Mouse (Mus musculus): ENCODE results near the gene Krt31. TPM values are rescaled to one million over a fixed set of nuclear protein-coding genes. Genes with fewer than 3 reads are reported as not detected.

Gene Krt31
- total RNA-seq (2021): not detected
- long read RNA-seq, experiment 1: 0 reads
- long read RNA-seq, experiment 2: 0 reads

DNA sequence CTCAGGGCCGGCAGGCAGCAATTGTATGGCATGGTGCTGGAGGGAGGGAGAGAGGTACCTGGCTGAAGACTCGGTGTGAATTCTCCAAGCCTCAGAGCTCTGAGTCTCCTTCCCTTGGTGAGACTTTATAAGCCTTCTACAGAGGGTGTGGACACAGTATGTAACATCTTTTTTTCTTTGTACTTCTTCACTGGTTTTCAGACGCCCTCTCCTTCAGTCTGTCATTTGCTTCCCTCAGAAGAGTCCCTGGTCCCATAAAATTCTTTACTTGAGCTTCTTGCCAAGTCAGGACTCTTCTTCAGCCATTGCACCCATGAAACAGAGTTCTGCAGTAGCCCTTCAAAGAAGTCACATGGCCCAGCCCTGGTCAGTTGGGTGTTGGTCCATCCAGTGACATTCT is at the start of gene Krt31:
TSS of gene Krt31 (minus strand) at position 101 of the 400 bp plus-strand sequence.
- TF ChIP-seq CTCF (IDR thresholded peaks at IDR 0.05): no peak
- no peak within 1 kb of the TSS for H3K27ac ChIP-seq
- DNase-seq: no peak
- intact Hi-C loops (cut with DNase I): no loop called here
- H3K4me3 ChIP-seq: no peak within 1 kb of the TSS

DNA sequence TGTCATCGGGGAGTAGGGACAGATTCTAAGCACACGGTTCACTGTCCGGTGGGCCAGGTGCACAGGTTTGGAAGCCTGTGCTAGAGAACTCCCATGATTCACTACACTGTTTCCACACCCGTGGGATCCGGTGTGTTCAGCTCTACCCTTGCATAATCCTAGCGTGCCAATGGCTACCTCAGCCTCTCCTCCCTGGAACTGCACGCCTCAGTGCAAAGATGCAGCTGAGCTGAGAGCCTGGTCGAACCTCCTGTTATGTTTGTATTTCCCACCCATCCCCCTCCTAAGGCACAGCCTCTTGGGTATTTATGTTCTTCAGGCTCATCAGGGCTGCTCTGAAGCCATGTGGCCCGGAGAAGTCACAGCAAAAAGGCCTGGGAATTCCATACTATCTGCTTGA is 47.5 kb upstream of the Krt31 start:
- no peak overlapping the region for H3K27ac ChIP-seq
- no peak for DNase-seq
- TF ChIP-seq CTCF (IDR thresholded peaks at IDR 0.05): no peak
- no peak overlapping the region for H3K4me3 ChIP-seq
- intact Hi-C loops (cut with DNase I): no loop called here

DNA sequence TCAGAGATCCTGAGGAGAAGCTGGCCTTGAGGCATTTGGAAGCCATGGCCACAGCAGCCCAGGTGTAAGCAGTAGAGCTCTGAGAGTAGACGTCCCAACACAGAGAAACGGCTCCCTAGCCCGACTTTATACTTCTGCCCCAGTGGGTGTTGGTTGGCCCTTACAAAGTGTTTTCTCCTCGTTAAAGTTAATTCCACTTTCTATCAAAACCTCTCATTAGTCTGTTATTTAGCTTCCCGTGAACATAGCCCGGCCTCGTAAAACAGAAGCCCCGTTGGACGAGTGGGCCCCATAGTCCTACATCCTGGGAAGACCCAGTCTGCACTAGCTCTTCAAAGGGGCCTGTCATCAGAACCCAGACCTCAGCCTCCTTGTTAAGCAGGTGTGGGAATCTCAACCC is 45.8 kb upstream of the Krt31 start, which contains the start of gene Krt35:
TSS of gene Krt35 (minus strand) at position 101 of the 400 bp plus-strand sequence.
- Histone ChIP-seq H3K27ac (no peak within 1 kb of the TSS), H3K4me3 (no peak within 1 kb of the TSS)
- no peak for DNase-seq
- intact Hi-C loops (cut with DNase I): no loop called here
- no peak for TF ChIP-seq CTCF (IDR thresholded peaks at IDR 0.05)

- DNase-seq: no peak
- intact Hi-C loops (cut with DNase I): no loop called here
- no peak for TF ChIP-seq CTCF (IDR thresholded peaks at IDR 0.05)
- Histone ChIP-seq H3K27ac (no peak overlapping the region), H3K4me3 (no peak overlapping the region)
Observed at GRCm38 (mm10) chr11:100088378-100089025, 38.2 kb upstream of the Krt31 start.

GRCm38 (mm10) chr11:100087861-100088260 is 37.5 kb upstream of the Krt31 start, which contains the start of gene Krt32:
Gene Krt32, minus strand, starts transcription at chr11:100088226.
- Histone ChIP-seq H3K27ac (no peak within 1 kb of the TSS), H3K4me3 (no peak within 1 kb of the TSS)
- no peak for DNase-seq
- intact Hi-C loops (cut with DNase I): no loop called here
- no peak for TF ChIP-seq CTCF (IDR thresholded peaks at IDR 0.05)

DNA sequence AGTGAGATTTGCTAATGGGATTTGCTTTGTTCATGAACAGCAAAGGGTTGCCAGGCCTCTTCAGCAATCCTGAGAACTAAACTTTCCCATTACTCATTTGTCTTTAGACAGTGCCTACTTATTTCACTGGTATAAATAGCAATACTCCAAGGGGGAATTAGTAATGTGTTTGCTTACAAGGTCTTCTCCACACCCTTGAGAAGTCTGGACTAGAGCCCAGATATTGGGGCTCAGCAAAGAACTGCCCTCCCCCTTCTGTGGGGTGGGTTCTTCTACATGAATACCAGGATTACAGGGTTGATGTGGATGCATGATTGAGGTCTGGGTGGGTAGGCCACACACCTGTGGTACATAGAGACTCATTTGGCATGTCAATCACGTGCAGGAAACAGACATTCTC is 23.5 kb upstream of the Krt31 start:
- intact Hi-C loops (cut with DNase I): no loop called here
- H3K27ac ChIP-seq: no peak overlapping the region
- H3K4me3 ChIP-seq: no peak overlapping the region
- TF ChIP-seq CTCF (IDR thresholded peaks at IDR 0.05): no peak
- no peak for DNase-seq

DNA sequence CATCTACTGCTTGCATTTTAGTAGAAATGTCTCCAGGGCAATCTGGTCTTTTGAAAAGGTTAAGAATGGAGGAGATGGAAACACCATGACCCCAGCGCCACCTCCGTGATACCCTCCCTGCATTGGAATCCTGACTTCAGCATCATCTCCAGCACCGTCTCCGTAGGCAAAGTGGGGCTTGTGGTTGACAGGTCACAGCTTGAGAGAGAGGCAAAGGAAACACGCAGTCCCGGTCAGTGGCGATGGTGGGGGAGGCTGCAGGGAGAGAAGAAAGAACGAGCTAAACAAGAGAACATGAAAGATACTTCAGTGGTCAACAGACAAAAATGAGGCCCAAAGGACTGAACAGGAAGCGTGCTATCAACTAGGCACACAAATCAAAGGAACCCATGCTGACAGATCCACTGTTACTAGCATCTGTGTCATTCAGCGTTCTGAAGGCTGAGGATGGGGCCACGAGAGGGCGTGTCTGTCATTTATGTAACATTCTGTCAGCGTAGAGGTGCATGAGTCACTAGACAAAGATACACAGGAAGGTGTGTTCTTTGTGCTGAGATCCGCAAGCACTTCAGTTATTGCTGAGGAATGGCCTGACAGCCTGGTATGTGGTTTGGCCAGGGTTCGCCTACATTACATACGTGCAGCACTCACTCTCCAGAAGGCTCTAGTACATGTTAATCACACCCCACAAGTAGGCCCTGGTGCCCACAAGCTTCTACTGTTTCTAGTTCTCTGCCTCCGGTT is 17.1 kb upstream of the Krt31 start:
- intact Hi-C loops (cut with DNase I): no loop called here
- no peak for TF ChIP-seq CTCF (IDR thresholded peaks at IDR 0.05)
- Histone ChIP-seq H3K27ac (no peak overlapping the region), H3K4me3 (no peak overlapping the region)
- DNase-seq: no peak

DNA sequence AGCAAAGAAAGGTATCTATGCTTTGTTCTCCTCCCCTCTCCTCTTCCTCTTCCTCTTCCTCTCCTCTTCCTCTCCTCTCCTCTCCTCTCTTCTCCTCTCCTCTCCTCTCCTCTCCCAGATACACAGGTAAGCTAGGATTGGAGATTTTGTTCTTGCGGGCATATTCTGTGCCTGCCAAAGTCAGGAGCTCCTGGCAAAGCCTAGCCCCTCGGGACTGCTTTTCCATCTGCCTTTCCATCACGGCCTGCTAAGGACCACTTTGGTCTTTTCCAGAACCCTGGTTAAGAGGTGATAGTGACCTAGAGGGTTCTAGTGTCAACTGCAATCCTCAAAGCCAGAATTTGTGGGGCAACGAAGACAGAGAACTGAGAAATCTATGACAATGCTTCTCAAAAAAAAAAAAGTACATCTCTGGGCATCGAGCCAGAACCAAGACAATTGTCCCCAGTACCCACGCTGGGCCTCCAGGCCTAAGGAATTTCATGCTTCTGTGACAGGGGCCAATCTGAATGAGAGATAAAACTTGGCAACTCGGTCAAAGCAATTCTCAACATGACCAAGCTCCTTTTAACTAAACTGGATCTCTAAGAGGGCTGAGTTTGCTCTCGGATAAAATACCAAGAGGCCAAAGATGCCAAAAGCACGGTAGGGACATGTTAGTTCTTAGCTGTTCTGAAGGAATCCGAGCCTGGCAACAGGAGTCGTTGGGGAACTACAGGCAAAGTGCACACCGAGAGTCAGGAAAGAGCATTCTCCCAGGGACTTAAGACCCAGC is 16.1 kb upstream of the Krt31 start:
- no peak for DNase-seq
- intact Hi-C loops (cut with DNase I): no loop called here
- H3K27ac ChIP-seq: no peak overlapping the region
- no peak overlapping the region for H3K4me3 ChIP-seq
- no peak for TF ChIP-seq CTCF (IDR thresholded peaks at IDR 0.05)

DNA sequence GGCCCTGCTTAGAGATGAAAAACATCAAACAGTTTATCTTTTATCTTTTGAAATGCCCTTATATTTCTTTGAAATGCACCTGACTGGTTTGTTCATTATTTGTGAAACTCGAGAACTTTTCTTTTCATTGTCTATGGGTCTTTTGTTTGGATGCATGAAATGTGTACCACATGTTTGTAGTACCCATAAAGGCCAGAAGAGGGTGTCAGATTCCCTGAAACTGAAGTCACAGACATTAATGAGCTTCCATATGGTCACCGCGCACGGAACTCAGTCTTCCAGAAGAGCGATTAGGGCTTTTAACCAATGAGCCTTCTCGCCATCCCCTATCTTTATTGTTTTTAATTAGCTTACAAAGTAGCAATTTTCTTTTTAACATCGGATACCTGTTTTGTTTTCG is 8.5 kb upstream of the Krt31 start:
- intact Hi-C loops (cut with DNase I): no loop called here

DNA sequence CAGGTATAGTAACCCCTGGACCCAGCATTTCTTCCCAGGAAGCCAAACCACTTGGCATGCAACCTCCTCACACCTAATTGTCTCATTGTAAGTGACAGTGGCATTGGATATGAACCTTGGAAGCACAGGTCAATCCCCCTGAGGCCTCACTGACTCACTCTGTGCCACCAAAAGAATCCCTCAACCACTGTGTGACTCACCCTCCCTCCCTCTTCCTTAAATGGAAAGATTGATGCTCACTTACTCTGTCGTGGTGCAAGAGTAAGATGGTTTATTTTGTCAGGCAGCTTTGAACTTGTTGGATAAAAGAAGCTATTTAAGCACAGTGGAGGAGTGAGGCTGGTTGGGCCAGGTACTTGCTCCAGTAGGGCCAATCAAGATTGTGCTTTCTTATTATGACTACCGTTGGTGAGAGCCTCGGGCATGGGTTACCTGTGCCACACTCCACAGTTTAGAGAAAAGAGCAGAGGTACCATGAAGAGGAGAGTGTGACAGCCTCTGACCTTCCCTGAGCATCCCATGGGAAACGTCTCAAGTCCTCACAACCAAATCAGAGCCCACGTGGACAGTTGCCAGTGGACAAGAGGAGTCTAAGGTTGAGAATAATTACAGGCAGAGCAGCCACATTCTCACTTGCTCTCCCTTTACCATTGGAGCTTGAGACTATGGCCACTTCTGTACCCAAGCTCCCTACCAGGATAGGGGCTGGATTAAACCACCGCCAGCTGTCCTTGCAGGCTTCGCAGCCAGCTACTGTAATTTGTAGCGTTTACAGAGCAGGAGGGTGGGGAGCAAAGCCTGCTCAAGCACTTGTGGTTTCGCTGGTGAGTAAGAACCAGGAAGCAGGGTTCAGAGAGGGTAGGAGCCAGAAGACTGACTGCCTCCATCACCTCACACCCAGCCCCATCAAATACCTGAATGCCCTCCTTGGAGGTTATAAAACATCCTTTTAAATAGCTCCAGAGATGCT is 5.6 kb upstream of the Krt31 start:
- no peak for DNase-seq
- intact Hi-C loops (cut with DNase I): no loop called here
- Histone ChIP-seq H3K4me3 (no peak overlapping the region), H3K27ac (no peak overlapping the region)
- no peak for TF ChIP-seq CTCF (IDR thresholded peaks at IDR 0.05)

More for the DNA sequence above, 8.5 kb upstream of the Krt31 start:
- no peak; the same call in 1 of the 2 replicates for TF ChIP-seq CTCF (IDR thresholded peaks at IDR 0.05)
- no peak for DNase-seq
- H3K27ac ChIP-seq: no peak overlapping the region
- no peak overlapping the region for H3K4me3 ChIP-seq

- Histone ChIP-seq H3K27ac (no peak overlapping the region), H3K4me3 (no peak overlapping the region)
- DNase-seq: no peak
- no peak for TF ChIP-seq CTCF (IDR thresholded peaks at IDR 0.05)
- intact Hi-C loops (cut with DNase I): no loop called here
Observed at GRCm38 (mm10) chr11:100047193-100047592, 3.2 kb downstream of the Krt31 start.
